In genomic region chr3:88615902-88616391, GRCm38 (mm10) we compare ENCODE assay signal across 9 mouse cellular contexts. TPM values are rescaled to one million over a fixed set of nuclear protein-coding genes. Genes with fewer than 3 reads are reported as not detected.
DNase-seq lines count a peak whose midpoint lies in the region; ATAC-seq and TF ChIP-seq lines count a peak whose summit lies in the region.
"Had no signal": no experiment of that assay in that cellular context is flagged by ENCODE, and none has a peak within 500 bp of the region (broad histone marks: within the 10 kb centered on the region; RNA-seq: fewer than 3 reads in every experiment).

No protein-coding gene starts in this region.

- no peak overlapping the region for H3K4me2 ChIP-seq in forebrain, embryonic 13.5 days
- no peak overlapping the region for H3K4me2 ChIP-seq in forebrain, embryonic 11.5 days (ENCODE audit: low read depth, low read length, severe bottlenecking)
- H3K4me2 ChIP-seq in forebrain, postnatal 0 days (ENCODE audit: low read depth) = no peak overlapping the region
- H3K4me2 ChIP-seq in hindbrain, embryonic 13.5 days = 0 out of 2 replicates have a peak overlapping the region, but pooled peaks have one; percentile 2

- WGBS in forebrain, embryonic 13.5 days = 49% methylated on average over 9 of the region's 9 CpGs
- WGBS in forebrain, embryonic 11.5 days = 56% methylated on average over 9 of the region's 9 CpGs
- WGBS in forebrain, postnatal 0 days = 22% methylated on average over 9 of the region's 9 CpGs
- 47% methylated on average over 9 of the region's 9 CpGs for WGBS in hindbrain, embryonic 13.5 days

- no peaks in the 10 kb centered on the region for H3K9me3 ChIP-seq in forebrain, embryonic 13.5 days (replicated peaks)
- no peaks in the 10 kb centered on the region for H3K9me3 ChIP-seq in forebrain, embryonic 11.5 days (ENCODE audit: control insufficient read depth, low read length)
- H3K9me3 ChIP-seq in forebrain, postnatal 0 days (ENCODE audit: low read length) = no peaks in the 10 kb centered on the region
- H3K9me3 ChIP-seq in hindbrain, embryonic 13.5 days = no peaks in the 10 kb centered on the region

- no peaks in the 10 kb centered on the region for H3K27me3 ChIP-seq in forebrain, embryonic 13.5 days
- no peaks in the 10 kb centered on the region for H3K27me3 ChIP-seq in forebrain, embryonic 11.5 days (ENCODE audit: control insufficient read depth, insufficient read depth, low read length)
- H3K27me3 ChIP-seq in forebrain, postnatal 0 days (ENCODE audit: insufficient read depth, low read length) = no peaks in the 10 kb centered on the region
- no peaks in the 10 kb centered on the region for H3K27me3 ChIP-seq in hindbrain, embryonic 13.5 days

- no peaks in the 10 kb centered on the region for H3K36me3 ChIP-seq in forebrain, embryonic 13.5 days (ENCODE audit: poor library complexity, severe bottlenecking)
- no peaks in the 10 kb centered on the region for H3K36me3 ChIP-seq in forebrain, embryonic 11.5 days (ENCODE audit: control insufficient read depth, insufficient read depth, low read length)
- H3K36me3 ChIP-seq in forebrain, postnatal 0 days (ENCODE audit: insufficient read depth) = no peaks in the 10 kb centered on the region
- no peaks in the 10 kb centered on the region for H3K36me3 ChIP-seq in hindbrain, embryonic 13.5 days

- ATAC-seq in forebrain, embryonic 13.5 days = peak; percentile 25; the same call in 1 of the 2 replicates
- no peak for ATAC-seq in forebrain, embryonic 11.5 days (replicated peaks; ENCODE audit: low FRiP score)
- peak; percentile 62 for ATAC-seq in forebrain, postnatal 0 days
- no peak for ATAC-seq in hindbrain, embryonic 13.5 days (ENCODE audit: low FRiP score)

- 0 out of 2 replicates have a peak overlapping the region, but pooled peaks have one; percentile 8 for H3K9ac ChIP-seq in forebrain, embryonic 13.5 days
- H3K9ac ChIP-seq in forebrain, embryonic 11.5 days (ENCODE audit: low read length) = no peak overlapping the region
- no peak overlapping the region for H3K9ac ChIP-seq in forebrain, postnatal 0 days
- H3K9ac ChIP-seq in hindbrain, embryonic 13.5 days = peak overlapping the region; percentile 35; the same call in 1 of the 2 replicates

- DNase-seq in forebrain, embryonic 11.5 days (ENCODE audit: low spot score) = no peak
- peak; percentile 98 for DNase-seq in NIH3T3 (ENCODE audit: low read depth)
- DNase-seq in forebrain, postnatal 0 days = peak; percentile 69
- DNase-seq in lung, postnatal 4 days = peak; percentile 78 to 80
- no peak for DNase-seq in yolk sac, embryonic 10.5 days (ENCODE audit: low spot score)
- DNase-seq in frontal cortex, adult 2 months (ENCODE audit: extremely low spot score in 1 of 2, low spot score in 1 of 2) = no peak

- H3K27ac ChIP-seq in forebrain, embryonic 13.5 days = no peak overlapping the region
- no peak overlapping the region for H3K27ac ChIP-seq in forebrain, embryonic 11.5 days (ENCODE audit: low read depth, low read length)
- H3K27ac ChIP-seq in forebrain, postnatal 0 days (ENCODE audit: low read depth, low read length) = 0 out of 2 replicates have a peak overlapping the region, but pooled peaks have one; percentile 35
- 0 out of 2 replicates have a peak overlapping the region, but pooled peaks have one; percentile 23 for H3K27ac ChIP-seq in hindbrain, embryonic 13.5 days

- no peak overlapping the region for H3K4me3 ChIP-seq in forebrain, embryonic 13.5 days
- no peak overlapping the region for H3K4me3 ChIP-seq in forebrain, embryonic 11.5 days (ENCODE audit: low read depth, low read length)
- no peak overlapping the region for H3K4me3 ChIP-seq in forebrain, postnatal 0 days (ENCODE audit: low read depth, low read length)
- no peak overlapping the region for H3K4me3 ChIP-seq in hindbrain, embryonic 13.5 days

- peaks cover 19% of the 10 kb centered on the region for H3K4me1 ChIP-seq in forebrain, embryonic 13.5 days
- H3K4me1 ChIP-seq in forebrain, embryonic 11.5 days (replicated peaks; ENCODE audit: control insufficient read depth, insufficient read depth, low read length) = no peaks in the 10 kb centered on the region
- 0 out of 2 replicates have a peak, but pooled peaks cover 10% of the 10 kb centered on the region for H3K4me1 ChIP-seq in forebrain, postnatal 0 days (ENCODE audit: insufficient read depth)
- peaks cover 28% of the 10 kb centered on the region for H3K4me1 ChIP-seq in hindbrain, embryonic 13.5 days (replicated peaks)

- no peak for TF ChIP-seq CTCF in forebrain, postnatal 0 days (IDR thresholded peaks at IDR 0.05; ENCODE audit: low read depth)

RNA-seq across cellular contexts. Expression of gene Arhgef2, which starts 10.2 kb away (rescaled TPM):
- polyA plus RNA-seq in forebrain, embryonic 13.5 days (2015; fragmentation: Nextera tagmentation; extraction: Ambion mirVana) = 151 and 162 TPM in 2 replicates
- 118 and 123 TPM in 2 replicates for polyA plus RNA-seq in forebrain, embryonic 11.5 days (2014; fragmentation: Nextera tagmentation; extraction: Ambion mirVana)
- 78.8 and 82.2 TPM in 2 replicates for total RNA-seq in forebrain, postnatal 0 days (2014; rRNA removed)
- polyA plus RNA-seq in forebrain, postnatal 0 days (2015; fragmentation: Nextera tagmentation; extraction: Ambion mirVana) = 37.1 and 66.7 TPM in 2 replicates
- polyA plus RNA-seq in hindbrain, embryonic 13.5 days (2015; fragmentation: Nextera tagmentation; extraction: Ambion mirVana) = 160 and 165 TPM in 2 replicates
- 185 and 212 TPM in 2 replicates for polyA plus RNA-seq in frontal cortex, adult 2 months (2012; rRNA removed)

RNA-seq across cellular contexts. Expression of gene Rxfp4, which starts 37.0 kb away (rescaled TPM):
- polyA plus RNA-seq in forebrain, embryonic 13.5 days (2015; fragmentation: Nextera tagmentation; extraction: Ambion mirVana) = not detected in 2 replicates
- polyA plus RNA-seq in forebrain, embryonic 11.5 days (2014; fragmentation: Nextera tagmentation; extraction: Ambion mirVana) = not detected in 2 replicates
- not detected in 2 replicates for total RNA-seq in forebrain, postnatal 0 days (2014; rRNA removed)
- not detected in 2 replicates for polyA plus RNA-seq in forebrain, postnatal 0 days (2015; fragmentation: Nextera tagmentation; extraction: Ambion mirVana)
- not detected in 2 replicates for polyA plus RNA-seq in hindbrain, embryonic 13.5 days (2015; fragmentation: Nextera tagmentation; extraction: Ambion mirVana)
- polyA plus RNA-seq in frontal cortex, adult 2 months (2012; rRNA removed) = not detected in 2 replicates
- polyA plus RNA-seq: gonadal fat pad, adult 2 months had no signal

RNA-seq across cellular contexts. Expression of gene Ssr2, which starts 40.3 kb away (rescaled TPM):
- 139 and 143 TPM in 2 replicates for polyA plus RNA-seq in forebrain, embryonic 13.5 days (2015; fragmentation: Nextera tagmentation; extraction: Ambion mirVana)
- 142 and 148 TPM in 2 replicates for polyA plus RNA-seq in forebrain, embryonic 11.5 days (2014; fragmentation: Nextera tagmentation; extraction: Ambion mirVana)
- 170 and 254 TPM in 2 replicates for total RNA-seq in forebrain, postnatal 0 days (2014; rRNA removed)
- polyA plus RNA-seq in forebrain, postnatal 0 days (2015; fragmentation: Nextera tagmentation; extraction: Ambion mirVana) = 204 and 233 TPM in 2 replicates
- polyA plus RNA-seq in hindbrain, embryonic 13.5 days (2015; fragmentation: Nextera tagmentation; extraction: Ambion mirVana) = 154 and 163 TPM in 2 replicates
- polyA plus RNA-seq in frontal cortex, adult 2 months (2012; rRNA removed) = 111 and 131 TPM in 2 replicates

Comparison
In these comparisons a context has a peak if more than half of its experiments do, and no peak if none do; other contexts are left out.
1. ATAC-seq: peak in forebrain, embryonic 13.5 days (single experiment) and forebrain, postnatal 0 days (single experiment); none in forebrain, embryonic 11.5 days (single experiment) and hindbrain, embryonic 13.5 days (single experiment).
2. H3K27ac ChIP-seq: peak in forebrain, postnatal 0 days (single experiment) and hindbrain, embryonic 13.5 days (single experiment); none in forebrain, embryonic 13.5 days (single experiment) and forebrain, embryonic 11.5 days (single experiment).
3. H3K9ac ChIP-seq: peak in forebrain, embryonic 13.5 days (single experiment) and hindbrain, embryonic 13.5 days (single experiment); none in forebrain, embryonic 11.5 days (single experiment) and forebrain, postnatal 0 days (single experiment).
4. DNase-seq: peak in NIH3T3 (single experiment), forebrain, postnatal 0 days (single experiment) and lung, postnatal 4 days (2 of 2); none in forebrain, embryonic 11.5 days (single experiment), yolk sac, embryonic 10.5 days (single experiment) and frontal cortex, adult 2 months (0 of 2).